Mouse (Mus musculus) layer of hippocampus, postnatal 14 days (tissue): ENCODE results near the gene Ctc1. TPM values are rescaled to one million over a fixed set of nuclear protein-coding genes. Genes with fewer than 3 reads are reported as not detected.
A peak's percentile ranks its signal among the peaks of the same experiment; 100 is the strongest.

Experiments used
- DNase-seq, 2 experiments: peaks; one replicate each; pipeline ENCODE4 v3.0.0; 2021 to 2022; ENCODE audit warnings: low spot score in 2 of 2, mixed read lengths in 1 of 2
- total RNA-seq, 2 experiments: library from RNA; stranded (reverse); gene quantifications; 2 replicates each; pipeline ENCODE4 v1.2.3; 2021

Gene Ctc1
- total RNA-seq, 2 experiments from 2014 or later, result 33.6 to 38.8 TPM

GRCm38 (mm10) chr11:69066163-69066861, 50.6 kb downstream of the Ctc1 start:
- peak in 1 of 2 experiments; percentile 47 for DNase-seq

GRCm38 (mm10) chr11:69066956-69067355, 51.2 kb downstream of the Ctc1 start:
- peak; percentile 90 to 92 for DNase-seq

DNA sequence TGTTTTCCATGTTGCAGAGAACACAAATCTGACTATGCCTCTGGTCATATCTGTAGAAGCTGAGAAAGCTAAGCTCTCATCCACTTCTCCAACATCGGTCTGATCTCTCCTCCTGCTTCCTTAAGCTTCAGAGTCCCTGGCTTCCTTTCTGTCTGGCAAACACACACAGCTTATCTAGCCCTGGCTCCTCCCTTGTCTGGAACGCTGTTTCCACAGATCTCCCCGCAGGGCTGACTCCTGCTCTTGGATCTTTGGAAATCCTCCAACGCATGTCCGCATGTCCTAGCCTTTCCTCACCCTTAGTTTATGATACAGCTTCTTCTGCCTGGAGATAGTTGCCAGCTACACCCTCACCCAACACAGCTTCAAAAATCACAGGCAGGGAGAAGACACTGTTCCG, 51.9 kb downstream of the Ctc1 start:
- no peak for DNase-seq

- no peak for DNase-seq
Observed at GRCm38 (mm10) chr11:69070093-69070492, 54.4 kb downstream of the Ctc1 start.

DNA sequence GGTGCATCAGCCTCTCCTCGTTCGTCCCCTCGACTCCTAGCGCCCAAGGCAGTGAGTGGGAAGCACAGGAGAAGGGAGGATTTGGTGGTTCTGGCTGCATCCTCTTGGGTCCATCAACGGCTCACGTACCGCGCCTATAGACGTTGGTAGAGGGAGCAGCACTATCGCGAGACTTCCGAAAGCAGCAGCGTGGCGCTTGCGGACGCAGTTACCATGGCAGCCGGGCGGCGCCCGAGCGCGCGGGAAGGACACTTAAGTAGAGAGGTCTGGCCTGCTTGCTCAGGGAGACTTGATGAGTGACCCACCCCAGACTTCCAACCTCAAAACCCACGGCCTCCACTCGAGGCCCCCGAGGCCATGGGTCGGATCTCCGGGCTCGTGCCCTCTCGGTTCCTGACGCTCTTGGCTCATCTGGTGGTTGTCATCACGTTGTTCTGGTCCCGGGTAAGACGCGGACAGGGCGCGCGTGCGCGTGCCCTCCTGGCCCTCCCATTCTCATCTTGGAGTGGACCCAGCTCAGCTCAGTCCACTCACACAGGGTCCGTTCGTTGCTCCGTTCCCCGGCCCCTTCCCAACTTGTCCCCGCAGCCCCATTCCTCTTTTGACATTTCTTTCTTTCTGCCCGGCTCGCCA, 55.0 kb downstream of the Ctc1 start, which contains the start of gene Tmem107:
Gene Tmem107 (plus strand): TSS at position 217 of the 633 bp plus-strand sequence.
- peak; percentile 92 to 95 for DNase-seq

GRCm38 (mm10) chr11:69071262-69071661, 55.6 kb downstream of the Ctc1 start:
- no peak for DNase-seq

DNA sequence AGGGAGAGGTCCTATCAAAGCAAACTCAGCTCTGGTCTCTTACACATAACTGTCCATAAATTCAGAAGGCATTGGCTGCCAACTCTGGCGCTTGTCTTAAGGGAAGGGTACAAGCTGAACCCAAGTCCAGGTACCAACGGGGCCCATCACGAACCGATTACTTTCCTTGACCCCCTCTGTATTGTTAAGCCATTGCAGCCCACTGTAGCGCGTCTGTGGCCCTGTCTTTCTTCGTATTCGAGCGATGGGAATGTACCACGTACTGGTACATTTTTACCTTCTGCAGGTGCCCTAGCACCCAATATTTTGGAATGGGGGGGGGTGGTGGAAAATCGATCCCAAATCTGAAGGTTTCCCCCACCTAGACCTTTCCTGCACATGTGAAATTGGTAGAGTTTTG, 56.5 kb downstream of the Ctc1 start:
- no peak for DNase-seq

DNA sequence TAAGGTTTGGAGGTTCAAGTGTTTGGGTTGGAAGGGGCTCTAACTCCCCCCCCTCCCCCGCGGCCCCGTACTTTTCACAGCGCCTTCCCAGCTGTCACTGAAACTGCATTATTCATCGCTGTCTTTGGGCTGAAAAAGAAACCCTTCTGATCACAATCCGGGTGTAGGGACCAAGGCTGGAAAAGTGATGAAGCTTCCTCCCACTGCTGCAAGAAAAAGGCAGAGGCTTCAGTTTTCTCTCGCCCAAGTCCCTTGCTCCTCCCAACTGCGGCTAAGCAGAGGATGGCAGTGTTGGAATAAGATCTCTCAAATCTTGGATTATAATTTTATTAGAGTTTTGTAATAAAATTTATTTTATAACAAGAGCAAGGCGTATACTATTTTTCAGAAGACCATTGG, 57.0 kb downstream of the Ctc1 start:
- no peak for DNase-seq

GRCm38 (mm10) chr11:69073065-69073888, 57.6 kb downstream of the Ctc1 start:
- peak; percentile 83 to 95 for DNase-seq

- DNase-seq, result no peak
Observed at GRCm38 (mm10) chr11:69073951-69074775, 58.5 kb downstream of the Ctc1 start.

DNA sequence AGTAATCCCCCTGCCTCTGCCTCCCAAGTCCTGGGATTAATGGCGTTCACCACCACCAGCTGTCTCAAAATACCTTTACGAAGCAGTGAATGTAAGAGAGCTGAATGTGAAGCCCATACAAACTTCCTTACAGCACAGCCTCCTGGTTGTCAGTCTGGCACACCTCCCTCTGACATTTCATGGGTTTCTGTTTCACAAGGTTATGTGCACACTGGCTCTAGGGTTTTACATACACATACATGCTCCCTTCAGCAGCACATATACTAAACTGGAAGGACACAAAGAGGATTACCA, 59.0 kb downstream of the Ctc1 start:
- no peak for DNase-seq

GRCm38 (mm10) chr11:69075764-69076479, 60.2 kb downstream of the Ctc1 start:
- DNase-seq, result no peak

- DNase-seq, result peak in 1 of 2 experiments; percentile 57
Observed at GRCm38 (mm10) chr11:69076572-69076971, 60.9 kb downstream of the Ctc1 start.

DNA sequence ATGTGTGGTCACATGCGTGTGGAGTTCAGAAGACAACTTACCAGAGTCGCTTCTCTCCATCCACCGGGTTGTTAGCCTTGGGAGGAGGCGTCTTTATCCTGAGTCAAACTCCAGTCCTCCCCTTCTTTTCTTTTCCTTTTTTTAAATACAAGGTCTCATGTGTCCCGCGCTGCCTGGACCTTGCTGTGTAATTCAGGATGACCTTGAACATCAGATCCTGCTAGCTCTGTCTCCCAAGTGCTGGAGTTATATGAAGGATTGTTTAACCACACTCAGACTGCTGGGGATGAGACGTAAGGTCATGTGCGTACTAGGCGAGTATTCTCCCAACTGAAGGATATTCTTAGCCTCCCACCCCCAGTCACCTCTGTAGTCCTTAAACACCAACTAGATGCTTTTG, 61.6 kb downstream of the Ctc1 start:
- no peak for DNase-seq

DNA sequence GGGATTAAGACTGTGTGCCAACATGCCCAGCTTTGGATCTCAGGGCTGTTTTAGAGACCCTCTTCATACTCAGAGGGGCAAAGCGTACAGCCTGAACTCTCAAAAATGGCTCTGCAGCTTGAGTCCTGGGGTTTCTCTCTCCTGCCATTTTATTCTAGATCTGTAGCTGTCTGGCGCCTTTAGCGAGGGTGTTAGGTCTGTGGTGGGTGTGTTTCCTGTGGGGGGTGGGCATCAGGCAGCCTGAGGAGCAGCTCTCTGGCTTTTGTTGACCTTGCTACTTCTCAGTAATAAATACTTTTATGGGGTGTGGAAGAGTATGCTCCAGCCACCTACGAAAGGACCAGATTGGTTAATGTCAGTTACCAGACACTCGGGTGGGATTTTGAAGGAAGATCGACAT, 62.3 kb downstream of the Ctc1 start:
- DNase-seq, result no peak

GRCm38 (mm10) chr11:69078805-69079438, 63.2 kb downstream of the Ctc1 start:
- no peak for DNase-seq

DNA sequence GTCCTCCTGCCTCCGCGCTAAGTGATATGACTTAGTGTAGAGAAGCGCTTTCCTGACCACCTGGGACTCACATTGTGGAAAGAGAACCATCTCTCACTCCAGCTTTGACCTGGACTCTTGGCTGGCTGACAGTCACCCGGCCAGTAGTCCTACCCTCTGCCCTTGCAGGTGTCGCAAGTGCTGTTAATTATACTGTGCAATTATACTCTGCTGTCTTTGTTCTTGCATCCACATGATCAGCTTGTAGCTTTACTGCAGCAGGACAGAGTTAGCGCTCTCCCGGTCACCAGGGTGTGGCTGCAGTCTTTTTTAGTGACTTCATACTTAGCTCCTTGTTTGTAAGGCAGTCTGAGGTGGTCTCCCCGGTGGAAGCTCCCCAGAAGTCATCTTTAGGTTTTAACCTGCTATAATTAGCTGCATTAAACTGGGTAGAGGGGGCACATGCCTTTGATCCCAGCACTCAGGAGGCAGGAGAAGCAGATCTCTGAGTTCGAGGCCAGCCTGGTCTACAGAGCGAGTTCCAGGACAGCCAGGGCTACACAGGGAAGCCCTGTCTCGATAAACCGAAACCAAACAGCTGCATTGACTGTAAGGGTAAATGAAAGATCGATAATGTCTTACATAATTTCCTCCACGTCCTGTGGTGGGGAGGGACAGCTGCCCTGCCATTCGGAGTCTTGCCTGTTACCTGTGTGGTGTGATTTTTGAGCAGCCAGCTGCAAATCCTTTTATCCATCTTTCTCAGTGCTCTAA, 64.6 kb downstream of the Ctc1 start:
- DNase-seq, result no peak

GRCm38 (mm10) chr11:69080855-69081222, 65.1 kb downstream of the Ctc1 start:
- no peak for DNase-seq

DNA sequence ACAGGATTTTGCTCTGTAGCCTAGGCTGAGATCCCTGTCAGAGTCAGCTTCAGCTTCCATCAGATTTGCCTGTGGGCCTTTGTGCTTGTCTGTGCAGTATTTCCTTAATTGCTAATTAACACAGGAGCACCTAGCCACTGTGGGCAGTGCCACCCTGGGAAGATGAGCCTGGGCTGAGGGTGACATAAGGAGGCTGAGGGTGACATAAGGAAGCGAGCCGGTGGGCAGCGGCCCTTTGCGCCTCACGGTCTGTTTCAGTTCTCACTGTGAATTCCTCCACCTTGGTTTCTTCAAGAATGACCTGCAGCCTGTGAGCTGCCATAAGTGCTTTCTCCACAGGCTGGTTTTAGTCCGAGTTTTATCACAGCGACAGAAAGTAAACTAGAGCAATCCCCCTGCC, 65.9 kb downstream of the Ctc1 start:
- DNase-seq, result no peak
